Mouse (Mus musculus) right cerebral cortex, postnatal 4 days (tissue): ENCODE measurements around the gene Ciao2a.

Experiments used
- DNase-seq: peaks from one replicate; pipeline ENCODE4 v3.0.0-alpha.2; 2022

Gene Ciao2a

DNA sequence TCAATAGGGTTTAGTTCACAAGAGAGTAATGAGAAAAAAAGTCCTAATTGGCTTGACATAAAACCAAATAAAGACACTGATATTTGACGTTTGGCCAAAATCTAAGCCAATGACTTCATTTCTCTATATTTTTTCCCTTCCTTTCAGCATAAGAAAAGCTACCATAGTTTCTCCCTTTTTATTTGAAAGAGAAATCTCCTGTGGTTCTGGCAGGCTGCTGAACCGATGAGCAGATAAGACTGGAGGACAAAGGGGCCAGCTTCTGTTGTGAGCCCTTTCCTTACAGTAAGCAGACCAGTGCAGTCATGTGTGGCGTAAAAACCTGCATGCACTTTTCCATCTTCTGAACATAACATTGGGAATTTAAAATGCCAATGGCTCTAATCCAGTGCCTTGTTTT, 5.5 kb upstream of the Ciao2a start:
- DNase-seq: no peak

DNA sequence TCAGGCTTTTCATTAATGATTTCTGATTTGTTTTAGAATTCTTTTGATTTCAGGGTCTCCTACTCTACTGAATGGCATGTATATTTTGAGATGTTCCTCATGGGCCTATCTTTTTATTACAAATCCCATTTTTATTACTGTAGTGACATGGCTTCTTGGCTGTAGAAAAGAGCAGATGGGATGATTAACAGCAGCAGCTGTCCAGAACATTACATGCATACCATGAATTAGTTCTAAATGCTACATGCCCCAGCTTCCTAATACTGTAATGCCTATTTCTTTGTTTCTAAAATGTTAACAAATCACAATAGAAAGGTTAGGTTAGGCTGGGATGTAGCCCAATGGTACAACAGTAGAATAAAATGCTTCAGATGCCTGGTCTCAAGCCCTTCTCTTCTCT, 5.0 kb upstream of the Ciao2a start:
- no peak for DNase-seq

DNA sequence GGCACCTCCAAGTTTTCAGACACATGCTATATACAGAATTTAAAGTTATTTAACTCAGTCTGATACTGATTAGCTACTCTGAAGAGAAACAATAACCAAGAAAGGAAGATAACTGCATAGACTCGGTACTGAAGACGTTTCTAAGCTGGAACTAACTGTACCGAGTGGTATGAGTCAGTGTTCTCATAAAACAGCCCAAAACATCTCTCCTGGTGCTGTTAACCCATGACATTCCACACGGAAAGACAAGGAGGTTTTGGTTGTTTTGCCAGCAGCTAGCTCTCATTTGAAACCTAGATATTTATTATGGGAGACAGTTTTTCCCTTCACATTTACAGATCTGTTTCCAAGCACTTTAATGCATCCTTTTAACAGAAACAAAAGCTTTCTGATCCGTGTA, 2.8 kb upstream of the Ciao2a start:
- no peak for DNase-seq

DNA sequence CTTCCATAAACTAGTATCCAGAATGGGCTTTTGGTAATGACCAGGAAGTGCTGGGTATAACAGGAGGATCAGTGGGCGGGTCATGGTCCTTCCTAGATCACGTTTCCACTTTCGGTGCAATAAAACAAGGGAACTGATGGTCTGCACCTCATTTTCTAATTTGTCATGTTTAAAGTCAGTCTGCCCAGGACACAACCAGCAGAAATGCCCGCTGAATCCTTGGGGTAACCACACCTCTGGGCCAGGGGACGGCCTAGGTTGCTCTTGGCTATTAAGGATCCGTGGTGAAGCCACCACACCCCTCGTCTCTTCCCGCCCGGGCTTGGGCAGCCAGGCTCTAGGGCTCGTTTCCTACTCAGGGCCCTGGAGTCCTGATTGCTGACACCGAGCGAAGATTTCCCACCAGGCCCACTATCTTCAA, 2.3 kb upstream of the Ciao2a start:
- DNase-seq: peak; percentile 22

DNA sequence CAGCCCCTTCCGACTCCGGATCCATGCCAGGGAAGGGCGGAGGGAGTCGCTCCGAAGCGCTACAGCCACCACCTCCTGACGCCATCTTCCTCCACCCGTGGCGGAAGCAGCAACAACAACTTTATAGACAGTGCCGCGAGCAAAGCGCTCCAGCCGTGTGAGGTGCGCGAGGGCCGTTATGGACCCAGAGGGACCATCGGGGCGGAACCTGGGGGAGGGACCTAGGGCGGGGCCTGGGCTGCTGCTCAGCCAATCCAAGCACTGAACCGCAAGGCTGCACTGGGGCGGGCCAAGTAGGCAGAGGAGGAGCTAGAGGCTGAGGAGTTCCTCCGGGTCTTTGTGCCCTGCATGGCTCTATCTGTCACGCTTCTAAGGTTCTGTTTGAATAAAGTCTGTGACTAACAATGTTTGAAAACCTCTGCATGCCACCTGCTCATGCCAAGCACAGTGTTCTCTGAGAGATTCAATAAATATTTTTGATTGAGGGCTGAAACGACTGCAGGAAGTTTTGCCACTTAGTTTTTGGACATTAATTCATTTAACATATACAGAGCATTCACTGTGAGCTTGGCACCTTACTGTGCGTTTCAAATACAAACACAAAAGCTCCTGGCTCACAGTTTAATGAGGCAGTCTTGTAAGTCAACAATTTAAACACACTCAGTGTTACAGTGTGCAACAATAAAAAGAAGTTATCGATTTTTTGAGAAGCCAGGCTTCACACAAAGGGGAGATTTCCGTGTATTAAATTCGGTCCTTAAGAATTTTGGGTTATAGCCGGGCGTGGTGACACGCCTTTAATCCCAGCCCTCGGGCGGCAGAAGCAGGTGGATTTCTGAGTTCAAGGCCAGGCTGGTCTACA, 1.5 kb upstream of the Ciao2a start:
- DNase-seq: peak; percentile 90

DNA sequence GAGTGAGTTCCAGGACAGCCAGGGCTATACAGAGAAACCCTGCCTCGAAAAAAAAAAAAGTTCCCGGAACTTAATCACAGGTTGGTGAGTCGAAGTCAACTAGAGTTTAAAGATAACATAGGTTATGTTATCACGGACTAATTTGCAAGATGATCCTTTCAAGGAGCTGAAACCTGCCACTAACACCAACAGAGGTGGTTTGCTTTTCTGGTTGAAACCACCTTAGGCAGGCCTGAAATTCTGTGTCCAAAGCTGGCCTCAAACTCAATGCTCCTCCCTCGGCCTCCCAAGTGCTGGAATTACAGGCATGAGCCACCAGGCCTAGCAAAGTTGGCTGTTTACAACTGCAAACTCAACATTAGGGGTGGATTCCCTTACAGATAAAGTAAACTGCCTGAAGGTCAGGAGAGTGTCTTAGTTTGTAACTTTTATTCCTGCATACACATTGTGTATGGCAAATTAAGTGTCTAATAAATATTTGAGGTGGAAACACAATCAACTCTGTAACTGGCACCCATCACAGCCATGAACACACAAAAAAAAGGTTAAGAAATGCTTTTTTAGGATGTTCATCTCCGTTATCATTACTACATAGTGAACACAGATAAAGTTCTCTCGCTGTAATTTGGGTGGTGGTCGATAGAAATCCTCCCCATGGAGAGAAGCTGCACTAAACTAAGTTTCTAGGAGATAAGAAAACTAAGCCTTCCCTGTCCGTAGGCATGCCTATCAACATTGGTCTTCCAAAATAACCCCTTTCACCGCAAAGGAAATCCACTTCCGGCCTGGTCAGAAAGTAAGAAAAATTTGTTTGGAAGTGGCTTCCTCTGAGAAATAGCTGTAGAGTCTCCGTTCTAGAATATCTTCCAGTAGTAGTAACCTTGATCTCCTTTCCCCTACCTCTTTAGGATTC, 612 bp upstream of the Ciao2a start:
- DNase-seq: no peak

DNA sequence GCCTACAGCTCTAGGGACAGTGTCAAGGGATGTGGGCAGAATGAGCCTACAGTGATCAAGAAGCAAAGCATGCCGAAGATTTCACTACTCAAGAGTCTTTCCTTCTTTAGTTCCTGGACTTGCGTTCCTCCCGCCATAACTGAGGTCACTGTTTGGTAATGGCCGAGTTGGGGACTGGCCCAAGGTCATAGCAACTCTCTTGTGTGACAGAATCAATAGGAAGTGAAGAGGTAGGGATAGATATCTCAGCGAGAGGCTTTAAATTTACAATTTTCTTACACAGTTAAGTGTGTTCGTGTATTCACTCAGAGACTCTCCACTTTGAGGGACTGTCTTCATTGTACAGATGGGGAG, 759 bp downstream of the Ciao2a start:
- DNase-seq: no peak

DNA sequence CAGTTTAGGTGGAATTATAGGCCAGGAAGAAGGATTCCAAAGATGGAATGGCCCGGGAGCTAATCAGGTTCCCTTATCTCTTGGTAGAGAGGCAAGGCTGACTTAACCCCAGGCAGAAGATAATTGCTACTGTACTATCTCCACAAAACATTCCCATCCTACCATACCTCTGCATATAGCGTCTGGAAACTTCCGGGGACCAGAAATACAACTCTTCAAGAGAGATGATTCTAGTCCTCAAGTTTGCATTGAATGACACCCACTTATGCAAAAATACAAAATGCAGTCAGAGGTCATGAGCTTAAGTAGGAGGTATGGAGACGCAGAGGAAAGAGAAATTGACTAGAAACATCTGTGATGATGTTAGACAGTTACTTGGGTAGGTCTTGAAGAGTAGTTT, 1.5 kb downstream of the Ciao2a start:
- DNase-seq: no peak

DNA sequence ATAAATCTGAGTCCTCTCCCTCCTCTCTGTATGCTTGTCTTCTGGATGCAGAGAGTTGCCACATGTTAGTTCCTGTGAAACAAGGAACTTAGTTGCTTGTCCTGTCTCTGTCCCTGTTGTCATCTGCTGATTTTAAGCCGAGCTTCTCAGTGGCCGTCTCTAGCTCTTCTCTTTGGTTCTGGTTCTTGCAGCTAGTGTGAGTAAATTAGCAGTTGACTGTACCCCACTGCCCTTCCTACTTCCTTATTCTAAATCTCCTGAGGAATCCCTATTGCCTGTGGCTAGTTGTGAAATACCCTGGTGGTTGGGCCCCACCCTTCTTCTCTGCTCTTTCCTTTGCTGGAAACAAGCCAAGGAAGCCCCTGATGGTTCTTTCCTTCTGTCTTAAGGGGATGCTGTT, 5.1 kb downstream of the Ciao2a start:
- no peak for DNase-seq

DNA sequence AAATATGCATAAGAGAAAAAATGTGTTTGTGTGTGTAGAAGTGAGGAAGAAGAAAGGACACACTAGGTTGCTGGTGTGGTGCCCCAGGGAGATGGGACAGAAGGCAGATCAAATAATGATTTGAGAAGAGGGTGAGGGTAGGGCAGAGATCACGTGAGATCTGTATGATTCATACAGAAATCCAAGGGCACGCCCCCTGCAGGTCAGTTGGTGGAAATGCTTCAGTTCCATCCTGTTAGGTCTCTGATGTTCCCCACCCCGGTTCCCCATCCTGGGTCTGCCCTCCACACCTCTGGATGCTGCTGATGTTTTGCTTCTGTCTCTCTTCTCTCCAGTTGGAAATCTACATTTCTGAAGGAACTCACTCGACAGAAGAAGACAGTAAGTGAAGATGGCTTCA, 9.6 kb downstream of the Ciao2a start:
- DNase-seq: no peak

DNA sequence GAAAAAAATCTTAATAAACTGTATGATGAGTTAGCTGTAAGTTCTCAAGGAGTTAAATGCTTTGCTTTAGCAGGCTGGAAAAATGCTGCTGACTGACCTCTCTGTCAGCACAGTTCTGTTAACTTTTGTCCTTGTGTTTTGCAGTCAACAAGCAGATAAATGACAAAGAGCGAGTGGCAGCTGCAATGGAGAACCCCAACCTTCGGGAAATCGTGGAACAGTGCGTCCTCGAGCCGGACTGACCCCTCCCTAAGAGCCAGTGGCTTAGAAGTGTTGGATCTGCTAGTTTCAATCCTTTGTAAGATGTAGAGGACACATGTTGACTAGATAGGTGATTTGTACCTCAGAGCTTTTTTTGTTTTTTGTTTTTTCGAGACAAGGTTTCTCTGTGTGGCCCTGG, 11.8 kb downstream of the Ciao2a start:
- DNase-seq: no peak

DNA sequence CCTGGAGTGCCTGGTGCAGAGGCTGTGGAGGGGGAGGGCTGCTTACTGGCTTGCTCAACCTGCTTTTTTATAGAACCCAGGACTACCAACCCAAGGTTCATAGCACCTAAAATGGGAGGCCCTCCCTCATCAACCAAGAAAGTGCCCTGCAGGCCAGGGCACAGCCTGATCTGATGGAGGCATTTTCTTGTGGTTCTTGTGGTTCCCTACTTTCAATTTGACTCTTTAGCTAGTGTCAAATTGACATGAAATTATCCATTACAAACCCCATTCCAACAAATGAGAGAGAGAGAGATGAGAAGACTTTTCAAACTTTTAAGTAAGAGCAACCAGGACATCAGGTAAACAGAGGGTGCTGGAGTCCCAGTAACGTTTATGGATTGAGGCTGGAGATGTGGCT, 15.9 kb downstream of the Ciao2a start:
- DNase-seq: no peak

DNA sequence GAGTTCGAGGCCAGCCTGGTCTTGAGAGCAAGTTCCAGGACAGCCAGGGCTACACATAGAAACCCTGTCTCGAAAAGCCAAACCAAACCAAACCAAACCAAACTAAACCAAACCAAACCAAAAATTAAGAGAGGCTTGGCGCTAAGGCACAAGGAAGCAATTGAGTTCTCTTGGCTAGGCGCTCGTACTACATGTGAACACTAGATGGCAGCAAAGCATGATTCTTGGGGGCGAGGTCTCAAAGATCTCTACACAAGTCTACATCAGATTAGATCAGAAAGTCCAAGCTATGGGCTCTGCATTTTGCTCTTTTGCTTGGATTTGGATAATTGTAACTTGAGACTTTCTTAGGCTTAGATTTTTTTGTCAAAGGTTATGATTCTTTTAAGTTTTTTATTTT, 17.8 kb downstream of the Ciao2a start:
- DNase-seq: peak; percentile 59

DNA sequence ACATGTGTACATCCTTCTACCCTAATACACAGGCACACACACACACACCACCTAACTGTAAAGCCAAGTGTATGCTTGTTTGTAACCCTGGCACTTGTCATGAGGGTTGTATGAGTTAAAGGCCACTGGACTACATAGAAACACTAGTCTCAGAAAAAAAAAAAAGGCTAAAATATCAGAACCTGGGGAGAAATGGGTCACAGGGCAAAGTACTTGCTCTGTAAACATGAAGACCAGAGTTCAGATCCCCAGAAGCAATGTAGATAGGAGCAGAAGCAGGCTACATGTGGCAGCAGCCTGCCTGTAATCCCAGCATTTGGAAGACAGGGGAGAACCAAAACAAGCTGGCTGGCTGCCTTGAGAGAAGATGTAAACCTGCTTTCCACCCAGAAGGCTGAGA, 19.7 kb downstream of the Ciao2a start:
- no peak for DNase-seq

DNA sequence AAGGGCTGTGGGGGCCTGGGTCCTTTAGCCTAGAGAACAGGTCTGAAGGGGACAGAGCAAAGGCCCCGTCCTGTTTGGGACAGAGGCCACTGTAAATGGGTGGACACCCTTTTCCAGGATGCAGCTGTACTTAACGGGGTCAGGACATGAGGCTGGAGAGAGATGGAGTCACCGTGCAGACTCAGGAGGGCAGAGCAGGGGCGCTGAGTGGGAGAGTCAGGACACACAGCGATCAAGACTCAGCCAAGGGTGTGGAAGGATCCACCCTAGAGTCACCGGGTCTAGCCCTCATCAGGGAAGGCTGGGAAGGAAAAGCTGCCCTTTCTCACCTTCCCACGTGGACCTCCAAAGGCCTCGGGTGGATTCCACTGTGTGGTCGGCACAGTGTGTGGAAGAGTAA, 25.6 kb downstream of the Ciao2a start:
- no peak for DNase-seq

DNA sequence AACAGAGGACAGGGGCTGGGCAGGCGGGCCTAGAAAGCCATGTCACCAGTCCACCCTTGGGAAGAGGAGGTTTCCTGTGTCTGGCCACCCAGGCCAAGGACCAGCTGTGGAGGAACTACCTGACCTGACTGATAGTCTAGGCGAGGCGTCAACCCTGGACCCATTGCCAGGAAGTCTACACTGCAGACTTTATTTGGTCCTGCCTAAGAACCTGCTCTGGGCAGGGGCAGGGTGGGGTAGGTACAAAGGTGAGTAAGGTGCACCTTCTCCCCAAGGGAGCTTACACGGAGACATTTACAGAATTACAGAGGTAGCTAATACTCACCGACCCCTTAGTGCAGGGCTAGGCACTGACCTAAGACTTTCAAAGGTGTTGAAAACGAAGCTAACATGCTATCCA, 27.2 kb downstream of the Ciao2a start:
- no peak for DNase-seq

DNA sequence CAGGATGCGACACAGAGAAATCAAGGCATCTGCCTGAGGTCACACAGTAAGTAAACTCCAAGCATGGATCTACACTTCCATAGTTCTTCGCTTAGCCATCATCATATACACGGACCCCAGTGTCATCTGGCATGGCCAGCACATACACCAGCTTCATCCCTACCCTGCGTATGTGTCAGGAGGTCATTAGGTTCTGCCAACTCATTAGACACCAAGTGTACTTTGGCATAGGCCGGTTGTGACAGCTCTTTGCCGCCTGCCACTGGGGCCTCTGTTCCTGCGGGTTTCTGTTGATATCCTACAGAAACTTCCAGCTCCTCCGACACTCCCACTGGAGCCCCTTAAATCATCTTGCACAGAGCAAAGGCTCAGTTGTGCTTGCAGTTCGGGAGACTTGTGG, 27.6 kb downstream of the Ciao2a start:
- no peak for DNase-seq

DNA sequence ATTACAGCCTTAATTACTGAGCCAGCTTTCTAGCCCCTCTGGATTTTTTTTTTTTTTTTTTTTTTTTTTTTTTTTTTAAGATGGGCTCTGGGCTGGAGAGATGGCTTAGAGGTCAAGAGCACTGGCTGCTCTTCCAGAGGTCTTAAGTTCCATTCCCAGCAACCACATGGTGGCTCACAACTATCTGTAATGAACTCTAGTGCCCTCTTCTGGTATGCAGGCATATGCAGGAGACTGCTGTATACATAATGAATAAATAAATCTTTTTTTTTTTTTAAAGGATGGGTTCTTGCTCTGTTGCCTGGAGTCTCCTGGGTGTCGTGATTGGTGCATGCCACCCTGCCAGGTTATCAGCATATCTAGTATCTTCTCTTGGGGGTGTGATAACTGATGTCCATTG, 29.1 kb downstream of the Ciao2a start:
- no peak for DNase-seq

DNA sequence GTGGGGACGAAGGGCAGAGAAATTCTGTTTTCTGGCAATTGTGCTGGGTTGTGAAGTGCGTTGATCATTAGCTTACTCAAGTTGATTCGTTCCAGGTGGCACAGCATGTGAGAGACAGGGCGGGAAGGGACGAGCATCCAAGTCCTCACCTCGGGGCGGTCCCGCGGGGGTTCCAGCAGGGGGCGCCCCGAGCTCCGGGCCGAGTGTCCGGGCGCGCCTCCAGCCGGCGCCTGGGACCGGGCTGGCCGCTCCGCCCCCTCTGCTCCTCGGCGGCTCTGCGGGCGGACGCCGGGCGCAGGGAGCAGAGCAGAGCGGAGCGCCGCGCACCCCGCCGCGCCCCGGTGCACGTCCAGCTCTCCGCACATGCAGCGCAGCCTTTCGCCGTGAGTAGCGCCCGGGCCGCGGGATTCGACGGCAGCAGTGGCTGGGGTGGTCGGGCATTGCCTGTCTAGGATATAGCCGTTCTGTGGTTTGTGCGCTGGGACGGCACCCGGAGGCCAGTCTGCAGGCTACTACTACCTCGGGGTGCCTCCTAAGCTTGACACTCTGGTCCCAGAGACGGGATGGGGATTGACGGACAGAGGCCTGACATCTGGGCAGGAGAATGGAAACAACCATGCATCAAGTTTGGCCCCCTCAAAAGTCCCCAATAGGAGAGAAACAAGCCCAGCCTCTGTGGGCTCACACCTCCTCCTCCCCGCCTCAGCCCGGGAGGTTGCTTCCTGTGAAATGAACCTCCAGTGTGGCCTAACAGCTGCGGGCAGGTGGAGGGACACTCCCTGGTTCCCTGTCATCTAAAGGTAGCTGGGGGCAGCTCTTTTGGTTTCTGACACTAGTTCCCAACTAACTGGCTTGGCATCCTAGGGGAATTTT, 31.8 kb downstream of the Ciao2a start, which contains the start of gene Dapk2:
TSS of gene Dapk2 (plus strand) at position 266 of the 873 bp plus-strand sequence.
- DNase-seq: peak; percentile 71

DNA sequence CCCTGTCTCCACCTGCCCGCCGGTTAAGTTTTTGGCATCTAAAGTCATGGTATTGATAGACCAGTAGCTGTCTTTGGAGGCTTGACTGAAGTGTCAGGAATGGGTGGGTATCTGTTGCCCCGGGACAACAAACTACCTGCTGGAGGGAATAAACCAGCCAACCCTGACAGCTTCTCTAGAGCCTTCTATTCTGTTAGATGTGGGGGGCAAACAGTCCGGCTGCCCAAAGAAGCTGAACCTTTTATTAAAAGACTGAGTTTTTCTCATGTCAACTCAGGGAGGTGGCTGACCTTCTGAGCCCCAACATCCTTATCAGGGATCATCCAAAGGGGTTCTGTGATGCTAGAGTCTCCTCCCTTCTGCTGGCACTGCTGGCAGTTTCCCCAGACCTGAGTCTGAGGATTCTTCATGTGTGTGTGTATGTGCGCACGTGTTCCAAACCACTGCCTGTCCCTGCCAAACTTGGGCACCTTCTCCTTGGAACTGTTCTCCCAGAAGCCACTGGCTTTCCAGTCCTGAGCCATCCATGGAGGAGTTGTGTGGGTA, 32.5 kb downstream of the Ciao2a start:
- no peak for DNase-seq

DNA sequence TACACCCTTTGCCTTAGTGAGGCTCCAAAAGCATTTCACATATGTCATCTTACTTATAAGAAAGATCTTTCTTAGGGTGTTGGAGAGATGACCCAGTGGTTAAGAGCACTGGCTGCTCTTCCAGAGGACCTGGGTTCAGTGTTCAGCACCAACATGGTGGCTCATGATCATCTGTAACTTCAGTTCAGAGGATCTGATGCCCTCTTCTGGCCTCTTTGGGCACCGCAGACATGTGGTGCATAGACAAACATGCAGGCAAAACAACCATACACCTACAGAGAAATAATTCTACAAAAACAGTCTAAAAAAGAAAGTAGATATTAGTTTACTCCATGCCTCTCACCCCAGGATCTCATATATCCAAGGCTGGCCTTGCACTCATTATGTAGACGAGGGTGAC, 33.7 kb downstream of the Ciao2a start:
- DNase-seq: no peak

DNA sequence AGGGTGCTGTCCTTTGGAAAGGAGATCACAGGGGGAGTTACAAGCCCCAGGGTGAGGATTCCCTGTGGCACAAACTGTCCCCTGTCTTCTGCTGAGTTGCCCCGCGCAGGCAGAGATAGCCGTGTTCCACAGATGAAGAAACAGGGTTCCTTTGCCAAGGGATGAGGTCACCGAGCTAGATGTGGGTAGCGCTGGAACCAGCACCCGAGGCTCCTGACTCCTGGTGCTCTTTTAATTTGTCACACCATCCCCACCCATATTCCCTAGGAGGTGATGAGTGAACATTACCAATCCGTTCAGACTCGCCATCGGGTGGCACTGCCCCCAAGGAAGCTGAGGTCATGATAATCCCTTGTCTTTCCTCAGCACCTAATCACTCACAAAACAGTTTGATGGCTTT, 36.6 kb downstream of the Ciao2a start:
- DNase-seq: no peak

DNA sequence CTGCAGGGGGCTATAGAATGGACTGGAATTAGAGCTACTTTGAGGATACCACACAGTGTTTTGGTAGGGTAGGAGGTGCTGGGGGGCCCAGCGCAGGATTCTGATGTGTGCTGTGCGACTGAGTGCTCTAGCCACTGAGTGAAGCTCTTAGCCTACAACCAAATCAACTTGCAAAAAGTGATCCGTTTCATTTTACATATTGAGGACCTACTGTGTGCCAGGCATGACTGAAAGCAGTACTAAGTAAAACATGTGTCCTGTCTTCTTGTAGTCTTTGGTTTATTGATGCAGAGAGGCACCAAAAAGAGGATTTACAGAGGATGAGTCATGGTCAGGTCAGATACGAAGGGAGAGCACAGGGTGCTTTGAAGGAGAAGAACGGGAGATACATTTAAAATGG, 40.8 kb downstream of the Ciao2a start:
- no peak for DNase-seq
